Mouse (Mus musculus) MEL (cell line): ENCODE results near the gene Hist2h3b. TPM values are rescaled to one million over a fixed set of nuclear protein-coding genes. Genes with fewer than 3 reads are reported as not detected.

Source experiments
- DNase-seq: peaks from one replicate; pipeline ENCODE4 v3.0.0; 2011; ENCODE audit warnings: low read depth, low spot score
- H3K27ac ChIP-seq: 2 replicates; pipeline ENCODE4 v1.5.1; 2012; ENCODE audit warnings: low read depth, mild to moderate bottlenecking, control low read depth, low read length, moderate library complexity; ENCODE audit not compliant: control insufficient read depth
- H3K27me3 ChIP-seq, 2 experiments: fragments of 150-350 bp in 1 of 2; sonication (generic) in 1 of 2; 2 replicates each; pipeline ENCODE4 v1.6.1; 2012; ENCODE audit warnings: low read length in 2 of 2, mild to moderate bottlenecking in 2 of 2, improper control_type of control experiment in 1 of 2, moderate library complexity in 1 of 2; ENCODE audit not compliant: insufficient read depth in 2 of 2, control insufficient read depth in 1 of 2
- H3K36me3 ChIP-seq, 2 experiments: 2 replicates each; pipeline ENCODE4 v1.6.1; 2012 to 2014; ENCODE audit warnings: low read length in 2 of 2, improper control_type of control experiment in 1 of 2, inconsistent platforms in 1 of 2, mild to moderate bottlenecking in 1 of 2; ENCODE audit not compliant: insufficient read depth in 2 of 2, control insufficient read depth in 1 of 2
- H3K4me1 ChIP-seq, 2 experiments: fragments of 150-350 bp in 1 of 2; sonication (generic) in 1 of 2; 2 replicates each; pipeline ENCODE4 v1.6.1; 2012; ENCODE audit warnings: low read length in 2 of 2, improper control_type of control experiment in 1 of 2, mild to moderate bottlenecking in 1 of 2; ENCODE audit not compliant: insufficient read depth in 2 of 2, control insufficient read depth in 1 of 2
- H3K4me3 ChIP-seq, 2 experiments: fragments of 150-350 bp in 1 of 2; sonication (generic) in 1 of 2; 2 replicates each; pipeline ENCODE4 v1.5.1; 2012; ENCODE audit warnings: low read depth in 2 of 2, low read length in 2 of 2, mild to moderate bottlenecking in 2 of 2, moderate library complexity in 2 of 2, control low read depth in 1 of 2, improper control_type of control experiment in 1 of 2; ENCODE audit not compliant: control insufficient read depth in 1 of 2, insufficient read depth in 1 of 2
- H3K79me2 ChIP-seq: 2 replicates; pipeline ENCODE4 v1.6.1; 2012; ENCODE audit warnings: mild to moderate bottlenecking, low read length, moderate library complexity; ENCODE audit not compliant: control insufficient read depth, poor library complexity, insufficient read depth
- H3K9ac ChIP-seq: 2 replicates; pipeline ENCODE4 v1.6.1; 2012; ENCODE audit warnings: low read depth, mild to moderate bottlenecking, control low read depth, low read length, moderate library complexity; ENCODE audit not compliant: control insufficient read depth, poor library complexity, severe bottlenecking
- H3K9me3 ChIP-seq: fragments of 150-350 bp; sonication (generic); replicated peaks from 2 replicates; pipeline ENCODE4 v1.6.1; 2012; ENCODE audit warnings: mild to moderate bottlenecking, low read length, improper control_type of control experiment, moderate library complexity; ENCODE audit not compliant: insufficient read depth
- CHD2 ChIP-seq: IDR thresholded peaks from 2 replicates; pipeline ENCODE4 v1.6.1; 2011; ENCODE audit warnings: low read length, improper control_type of control experiment
- CTCF ChIP-seq, 3 experiments: IDR thresholded peaks in 2 of 3; conservative IDR thresholded peaks in 1 of 3; 2 replicates each; pipeline ENCODE4 v1.5.1; 2011 to 2012; ENCODE audit warnings: low read length in 3 of 3, low read depth in 2 of 3, mild to moderate bottlenecking in 2 of 3, improper control_type of control experiment in 1 of 3, inconsistent platforms in 1 of 3, mixed read lengths in 1 of 3, moderate library complexity in 1 of 3; ENCODE audit not compliant: control insufficient read depth in 1 of 3, insufficient read depth in 1 of 3, poor library complexity in 1 of 3, severe bottlenecking in 1 of 3
- EP300 ChIP-seq, 2 experiments: IDR thresholded peaks; 2 replicates each; pipeline ENCODE4 v1.6.1; 2011; ENCODE audit warnings: improper control_type of control experiment in 2 of 2, low read length in 2 of 2, low read depth in 1 of 2, mild to moderate bottlenecking in 1 of 2
- GATA1 ChIP-seq: IDR thresholded peaks from 2 replicates; pipeline ENCODE4 v1.6.1; 2011; ENCODE audit warnings: low read depth, low read length, improper control_type of control experiment
- JUND ChIP-seq: IDR thresholded peaks from 2 replicates; pipeline ENCODE4 v1.6.1; 2011; ENCODE audit warnings: low read depth, mild to moderate bottlenecking, improper control_type of control experiment, low read length
- KAT2A ChIP-seq: conservative IDR thresholded peaks from 2 replicates; pipeline ENCODE4 v1.6.1; 2012; ENCODE audit warnings: low read depth, low read length, improper control_type of control experiment, inconsistent platforms
- MAZ ChIP-seq: IDR thresholded peaks from 2 replicates; pipeline ENCODE4 v1.6.1; 2012; ENCODE audit warnings: low read depth, mild to moderate bottlenecking, inconsistent platforms, low read length, improper control_type of control experiment
- MYB ChIP-seq: IDR thresholded peaks from 2 replicates; pipeline ENCODE4 v1.6.1; 2011; ENCODE audit warnings: mild to moderate bottlenecking, low read depth, low read length, improper control_type of control experiment
- NRF1 ChIP-seq: IDR thresholded peaks from 2 replicates; pipeline ENCODE4 v1.6.1; 2014; ENCODE audit warnings: low read depth, mild to moderate bottlenecking, inconsistent platforms, low read length, improper control_type of control experiment, moderate library complexity; ENCODE audit not compliant: poor library complexity, insufficient read depth, severe bottlenecking
- POLR2A ChIP-seq, 2 experiments: IDR thresholded peaks; 2 replicates each; pipeline ENCODE4 v1.6.1; 2011 to 2012; ENCODE audit warnings: low read length in 2 of 2, mild to moderate bottlenecking in 2 of 2, control low read depth in 1 of 2, improper control_type of control experiment in 1 of 2, low read depth in 1 of 2, moderate library complexity in 1 of 2; ENCODE audit not compliant: control insufficient read depth in 1 of 2, insufficient read depth in 1 of 2, poor library complexity in 1 of 2
- POLR2AphosphoS5 ChIP-seq: IDR thresholded peaks from 2 replicates; pipeline ENCODE4 v1.6.1; 2012; ENCODE audit warnings: low read depth, borderline replicate concordance, mild to moderate bottlenecking, inconsistent platforms, low read length, moderate library complexity, mixed read lengths
- RAD21 ChIP-seq: IDR thresholded peaks from 2 replicates; pipeline ENCODE4 v1.6.1; 2011; ENCODE audit warnings: mild to moderate bottlenecking, low read depth, low read length, improper control_type of control experiment
- RCOR1 ChIP-seq: IDR thresholded peaks from 2 replicates; pipeline ENCODE4 v1.6.1; 2012; ENCODE audit warnings: low read depth, mild to moderate bottlenecking, inconsistent platforms, low read length, improper control_type of control experiment
- SIN3A ChIP-seq: IDR thresholded peaks from 2 replicates; pipeline ENCODE4 v1.6.1; 2012; ENCODE audit warnings: low read length, improper control_type of control experiment, inconsistent platforms
- TAL1 ChIP-seq: IDR thresholded peaks from 2 replicates; pipeline ENCODE4 v1.6.1; 2012; ENCODE audit warnings: mild to moderate bottlenecking, inconsistent platforms, low read length, moderate library complexity, mixed read lengths
- TBP ChIP-seq: IDR thresholded peaks from 2 replicates; pipeline ENCODE4 v1.8.0; 2011; ENCODE audit warnings: low read depth, low read length, improper control_type of control experiment
- TCF12 ChIP-seq: IDR thresholded peaks from 2 replicates; pipeline ENCODE4 v1.6.1; 2014; ENCODE audit warnings: low read depth, mild to moderate bottlenecking, inconsistent platforms, low read length, improper control_type of control experiment, moderate library complexity
- USF1 ChIP-seq: IDR thresholded peaks from 2 replicates; pipeline ENCODE4 v1.6.1; 2014; ENCODE audit warnings: low read depth, mild to moderate bottlenecking, inconsistent platforms, low read length, improper control_type of control experiment, moderate library complexity
- USF2 ChIP-seq, 2 experiments: IDR thresholded peaks; 2 replicates each; pipeline ENCODE4 v1.6.1; 2011 to 2012; ENCODE audit warnings: improper control_type of control experiment in 2 of 2, low read length in 2 of 2, borderline replicate concordance in 1 of 2, inconsistent platforms in 1 of 2, low read depth in 1 of 2, mild to moderate bottlenecking in 1 of 2; ENCODE audit not compliant: insufficient read depth in 1 of 2
- ZC3H11A ChIP-seq: IDR thresholded peaks from 2 replicates; pipeline ENCODE4 v1.6.1; 2012; ENCODE audit warnings: low read depth, mild to moderate bottlenecking, inconsistent platforms, low read length, improper control_type of control experiment
- ZKSCAN1 ChIP-seq: IDR thresholded peaks from 2 replicates; pipeline ENCODE4 v1.6.1; 2012; ENCODE audit warnings: low read depth, mild to moderate bottlenecking, inconsistent platforms, low read length, improper control_type of control experiment, moderate library complexity
- ZNF384 ChIP-seq: IDR thresholded peaks from 2 replicates; pipeline ENCODE4 v1.6.1; 2012; ENCODE audit warnings: low read depth, mild to moderate bottlenecking, inconsistent platforms, low read length, improper control_type of control experiment
- polyA plus RNA-seq, 2 experiments: library from polyadenylated mRNA; stranded (reverse) in 1 of 2; unstranded in 1 of 2; fragments of >175 nt in 1 of 2; fragments of >200 nt in 1 of 2; gene quantifications; 2 replicates each; pipeline versions ENCODE4 v1.2.1 to v1.2.4; 2012; ENCODE audit warnings: low replicate concordance in 2 of 2, low read depth in 1 of 2; ENCODE audit not compliant: insufficient read length in 2 of 2, insufficient read depth in 1 of 2, missing spikeins in 1 of 2
- total RNA-seq: library from RNA; depleted of rRNA; stranded (reverse); fragments of 300-350 nt; gene quantifications from 2 replicates; pipeline ENCODE4 v1.2.3, GENCODE M21; 2012

The Hist2h3b gene
- total and polyA plus RNA-seq, 3 experiments: 71.7 to 3,962 TPM; not detected in 1

DNA sequence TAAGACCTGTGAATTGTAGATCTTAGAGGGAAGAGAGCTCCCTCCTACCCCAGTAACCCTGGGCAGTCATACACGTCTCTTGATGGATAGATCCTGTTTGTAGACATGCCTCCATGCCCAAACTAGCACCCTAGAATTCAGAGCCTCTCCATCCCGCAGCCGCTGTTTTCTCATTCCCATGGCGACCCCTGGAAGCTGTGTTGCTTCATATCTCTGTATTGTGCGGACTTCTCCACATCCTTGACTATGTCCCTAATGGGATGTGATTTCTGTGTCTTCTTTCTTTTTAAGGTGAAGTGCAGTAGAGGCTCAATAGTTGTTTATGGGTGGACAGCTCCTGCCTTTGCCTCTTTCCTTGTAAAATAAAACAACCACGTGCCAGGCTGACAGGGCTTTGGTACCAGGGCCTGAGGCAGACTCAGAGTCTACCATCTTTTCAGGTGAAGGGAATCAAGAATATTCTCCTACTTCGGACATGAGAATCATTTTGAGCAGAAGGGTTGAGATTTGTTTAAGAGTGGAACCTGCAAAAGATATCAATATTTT lies 4.0 kb upstream of the Hist2h3b start:
- peak overlapping the region; percentile 92 for H3K9ac ChIP-seq
- H3K27ac ChIP-seq: peak overlapping the region; percentile 99
- H3K4me3 ChIP-seq: peak overlapping the region; percentile 10 to 75
- peaks cover 8% of the 10 kb centered on the region; the same call in 1 of the 2 replicates for H3K79me2 ChIP-seq
- peaks cover 0 to 44% of the 10 kb centered on the region in 2 experiments; a peak in 2 of 4 replicates for H3K36me3 ChIP-seq
- DNase-seq: peak; percentile 86
- TF ChIP-seq POLR2AphosphoS5: no peak
- TF ChIP-seq TBP: no peak
- TF ChIP-seq CTCF (IDR thresholded peaks at IDR 0.05 in 2 of 3, conservative IDR thresholded peaks at IDR 0.05 in 1 of 3; ENCODE audit: control insufficient read depth in 1 of 3, insufficient read depth in 1 of 3, low read depth in 2 of 3, low read length in 3 of 3, poor library complexity in 1 of 3, severe bottlenecking in 1 of 3): no peak
- TF ChIP-seq MAZ: no peak
- no peak for TF ChIP-seq MYB
- TF ChIP-seq ZKSCAN1: no peak
- no peak for TF ChIP-seq GATA1
- no peak for TF ChIP-seq SIN3A
- TF ChIP-seq TCF12: no peak
- no peak for TF ChIP-seq RCOR1
- TF ChIP-seq POLR2A (IDR thresholded peaks at IDR 0.05; ENCODE audit: control insufficient read depth in 1 of 2, insufficient read depth in 1 of 2, low read depth in 1 of 2, low read length in 2 of 2, poor library complexity in 1 of 2): no peak
- TF ChIP-seq ZNF384: no peak
- TF ChIP-seq TAL1: no peak
- no peak for TF ChIP-seq KAT2A
- no peak for TF ChIP-seq USF1
- no peak for TF ChIP-seq RAD21
- TF ChIP-seq EP300 (IDR thresholded peaks at IDR 0.05; ENCODE audit: low read depth in 1 of 2, low read length in 2 of 2): no peak
- TF ChIP-seq USF2 (IDR thresholded peaks at IDR 0.05; ENCODE audit: borderline replicate concordance in 1 of 2, insufficient read depth in 1 of 2, low read depth in 1 of 2, low read length in 2 of 2): no peak
- TF ChIP-seq, all 39 proteins: peak for 0
- Histone ChIP-seq H3K4me1 (peaks cover 0 to 32% of the 10 kb centered on the region in 2 experiments; a peak in 2 of 4 replicates), H3K27me3 (no peaks in the 10 kb centered on the region), H3K9me3 (no peaks in the 10 kb centered on the region)

DNA sequence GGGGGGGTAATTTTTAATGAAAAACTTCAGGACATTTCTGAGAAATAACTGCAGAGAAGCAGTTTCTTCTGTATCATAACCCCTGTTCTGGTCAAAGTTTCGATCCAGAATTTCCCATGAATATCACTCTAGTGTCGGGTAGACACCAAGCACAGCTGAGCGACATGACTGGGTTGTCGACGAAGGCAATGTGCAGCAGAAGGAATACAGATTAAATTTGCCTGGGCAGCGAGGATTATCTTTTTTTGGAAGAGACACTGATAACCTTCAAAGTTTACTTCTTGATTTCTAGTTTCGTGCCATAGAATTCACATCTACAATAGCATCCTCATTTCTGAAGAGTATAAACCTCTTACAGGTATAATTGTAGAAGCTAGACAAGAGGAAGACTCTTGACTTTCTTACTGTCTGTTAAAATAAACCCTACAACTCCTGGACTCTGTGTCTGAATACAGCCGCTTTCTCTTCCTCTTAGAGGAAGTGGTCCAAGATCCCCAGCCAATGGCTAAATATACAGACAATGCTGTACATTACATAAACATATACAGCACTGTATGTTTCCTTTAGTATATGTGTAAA lies 2.2 kb upstream of the Hist2h3b start:
- H3K79me2 ChIP-seq: peaks cover 8% of the 10 kb centered on the region; the same call in 1 of the 2 replicates
- peak overlapping the region; percentile 50 for H3K9ac ChIP-seq
- H3K4me3 ChIP-seq: no peak overlapping the region
- no peaks in the 10 kb centered on the region for H3K27me3 ChIP-seq
- peaks cover 0 to 24% of the 10 kb centered on the region in 2 experiments; a peak in 2 of 4 replicates for H3K4me1 ChIP-seq
- TF ChIP-seq ZC3H11A: no peak
- peak; percentile 90 for TF ChIP-seq TAL1
- no peak for TF ChIP-seq SIN3A
- no peak for TF ChIP-seq GATA1
- no peak for TF ChIP-seq NRF1
- TF ChIP-seq CHD2: no peak
- TF ChIP-seq TBP: no peak
- TF ChIP-seq JUND: no peak
- TF ChIP-seq, all 39 proteins: peak for 1
- no peaks in the 10 kb centered on the region for H3K9me3 ChIP-seq
- peak; percentile 87 for DNase-seq
- peaks cover 0 to 37% of the 10 kb centered on the region in 2 experiments; a peak in 2 of 4 replicates for H3K36me3 ChIP-seq
- H3K27ac ChIP-seq: peak overlapping the region; percentile 61
